Mouse (Mus musculus) embryonic facial prominence, embryonic 15.5 days (tissue): Measurements from ENCODE around the gene Borcs5. TPM values are rescaled to one million over a fixed set of nuclear protein-coding genes. Genes with fewer than 3 reads are reported as not detected.

Source experiments
- ATAC-seq: fragments of 200-750 bp; cut with Nextera tagmentation; 2 replicates; pipeline ENCODE4 v1.8.0; 2017; ENCODE audit warnings: low read depth, moderate TSS enrichment; ENCODE audit not compliant: insufficient number of reproducible peaks, low FRiP score, low TSS enrichment
- H3K27ac ChIP-seq: fragments of 300-500 bp; sonication (generic); replicated peaks from 2 replicates; pipeline ENCODE4 v1.5.1; 2015; ENCODE audit warnings: mild to moderate bottlenecking, inconsistent platforms
- H3K27me3 ChIP-seq: fragments of 300-500 bp; sonication (generic); 2 replicates; pipeline ENCODE4 v1.6.1; 2015; ENCODE audit warnings: inconsistent platforms
- H3K36me3 ChIP-seq: fragments of 300-500 bp; sonication (generic); 2 replicates; pipeline ENCODE4 v1.6.1; 2015; ENCODE audit warnings: mild to moderate bottlenecking, inconsistent platforms
- H3K4me1 ChIP-seq: fragments of 300-500 bp; sonication (generic); 2 replicates; pipeline ENCODE4 v1.6.1; 2015; ENCODE audit warnings: inconsistent platforms
- H3K4me2 ChIP-seq: fragments of 300-500 bp; sonication (generic); replicated peaks from 2 replicates; pipeline ENCODE4 v1.6.1; 2015; ENCODE audit warnings: mild to moderate bottlenecking, inconsistent platforms
- H3K4me3 ChIP-seq: fragments of 300-500 bp; sonication (generic); replicated peaks from 2 replicates; pipeline ENCODE4 v1.5.1; 2015; ENCODE audit warnings: mild to moderate bottlenecking, inconsistent platforms
- H3K9ac ChIP-seq: fragments of 300-500 bp; sonication (generic); 2 replicates; pipeline ENCODE4 v1.6.1; 2015; ENCODE audit warnings: inconsistent platforms
- H3K9me3 ChIP-seq: fragments of 300-500 bp; sonication (generic); replicated peaks from 2 replicates; pipeline ENCODE4 v1.6.1; 2016; ENCODE audit warnings: inconsistent platforms
- WGBS: fragments of 180-500 bp; shearing (Covaris S2); methylation state at CpG from one replicate; pipeline ENCODE4 v1.1.7; 2015; 5-methylcytosine and 5-hydroxymethylcytosine counted together
- polyA plus RNA-seq: library from polyadenylated mRNA; unstranded; fragments of >200 nt; fragmentation: Nextera tagmentation; extraction: Ambion mirVana; gene quantifications from 2 replicates; pipeline ENCODE4 v1.2.1, GENCODE M21; 2015

Gene Borcs5
- polyA plus RNA-seq: 21.0 and 21.8 TPM in 2 replicates

DNA sequence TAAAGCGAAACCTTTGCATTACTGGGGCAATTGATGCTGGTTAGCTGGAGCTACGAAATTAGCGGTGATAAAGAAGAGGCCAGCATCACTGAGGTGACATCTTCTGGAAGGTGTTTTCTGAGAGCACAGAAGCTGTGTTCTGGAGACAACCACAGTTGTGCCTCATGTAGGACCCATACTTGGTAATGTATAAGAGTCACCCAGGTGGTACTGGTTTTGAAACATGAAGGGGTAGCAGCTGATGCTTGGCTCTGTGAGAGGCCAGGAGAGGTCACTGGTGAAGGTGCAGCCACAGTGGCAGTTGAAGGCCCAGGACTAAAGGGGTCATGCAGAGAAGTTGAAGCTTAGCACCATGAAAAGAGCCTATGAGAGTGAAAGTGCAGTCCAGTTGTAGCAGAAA is at the start of gene Borcs5:
Borcs5 (plus strand) TSS at position 301 of the 400 bp plus-strand sequence.
- no peak within 1 kb of the TSS for H3K9ac ChIP-seq
- H3K27me3 ChIP-seq: no peaks in the 10 kb centered on the region
- H3K36me3 ChIP-seq: no peaks in the 10 kb centered on the region
- no peak for ATAC-seq
- no peak within 1 kb of the TSS for H3K4me3 ChIP-seq
- H3K27ac ChIP-seq: no peak within 1 kb of the TSS
- peaks cover 11% of the 10 kb centered on the region; the same call in 1 of the 2 replicates for H3K4me1 ChIP-seq
- no peak within 1 kb of the TSS for H3K4me2 ChIP-seq
- H3K9me3 ChIP-seq: no peaks in the 10 kb centered on the region
- 91% methylated on average over 3 of the region's 3 CpGs for WGBS

DNA sequence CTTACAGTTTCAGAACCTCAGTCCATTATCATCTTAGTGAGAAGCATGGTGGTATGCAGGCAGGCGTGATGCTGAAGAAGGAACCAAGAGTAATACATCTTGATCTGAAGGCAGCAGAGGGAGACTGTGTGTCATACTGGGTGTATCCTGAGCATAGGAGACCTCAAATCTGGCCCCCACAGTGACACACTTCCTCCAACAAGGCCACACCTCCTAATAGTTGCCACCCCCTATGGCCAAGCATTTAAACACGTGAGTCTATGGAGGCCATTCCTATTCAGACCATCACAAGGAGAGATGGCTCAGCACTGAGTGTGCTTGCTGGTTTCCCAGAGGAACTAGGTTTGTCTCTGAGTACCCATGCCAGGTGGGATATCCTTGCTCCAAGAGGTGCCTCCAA is 47.7 kb upstream of the Borcs5 start:
- WGBS: 86% methylated on average over 2 of the region's 2 CpGs
- no peak for ATAC-seq
- H3K27ac ChIP-seq: no peak overlapping the region

DNA sequence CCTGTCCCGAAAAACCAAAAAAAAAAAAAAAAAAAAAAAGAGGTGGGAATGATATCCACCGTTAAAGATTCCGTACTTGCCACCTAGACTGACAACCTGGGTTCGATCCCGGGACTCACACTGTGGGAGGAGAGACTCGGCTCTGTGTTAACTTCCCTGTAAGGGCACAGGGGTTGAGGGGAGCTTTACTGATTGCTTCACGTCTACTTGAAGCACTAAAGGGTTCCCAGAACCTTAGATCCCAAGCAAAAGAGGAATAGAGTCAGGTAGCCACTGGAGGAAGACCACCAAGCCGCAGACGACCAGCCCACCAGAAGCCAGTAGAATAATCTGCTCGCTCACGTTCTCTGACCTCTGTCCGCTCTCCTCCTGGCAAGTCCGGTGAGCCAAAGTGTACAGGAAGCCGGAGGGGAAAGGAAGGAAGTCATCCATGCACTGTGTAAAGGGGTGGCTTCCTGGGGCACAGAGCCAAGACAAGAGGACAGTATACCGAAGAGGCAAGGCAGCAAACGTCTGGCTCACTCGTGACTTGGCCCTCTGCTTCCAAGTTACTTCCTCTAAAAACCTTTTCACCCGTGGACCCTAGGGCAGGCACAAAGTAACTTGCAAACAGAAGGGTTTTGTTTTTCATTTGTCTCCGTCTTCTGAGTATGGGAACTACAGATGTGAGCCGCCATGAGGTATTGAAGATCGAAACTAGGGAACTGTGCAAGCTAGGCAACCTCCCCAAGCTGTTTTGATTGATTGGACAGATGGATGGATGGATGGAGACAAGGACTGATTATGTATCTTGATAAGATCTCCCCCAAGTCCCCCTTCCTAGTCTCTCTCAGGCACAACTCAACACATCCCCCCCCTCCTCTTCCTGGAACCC is 44.5 kb upstream of the Borcs5 start:
- WGBS: 70% methylated on average over 21 of the region's 21 CpGs
- no peak for ATAC-seq
- no peak overlapping the region for H3K4me2 ChIP-seq

More for the DNA sequence above, 47.7 kb upstream of the Borcs5 start:
- H3K9me3 ChIP-seq: no peaks in the 10 kb centered on the region
- no peak overlapping the region for H3K9ac ChIP-seq
- H3K4me2 ChIP-seq: no peak overlapping the region
- H3K4me3 ChIP-seq: no peak overlapping the region
- no peaks in the 10 kb centered on the region for H3K4me1 ChIP-seq
- no peaks in the 10 kb centered on the region for H3K27me3 ChIP-seq
- H3K36me3 ChIP-seq: no peaks in the 10 kb centered on the region

DNA sequence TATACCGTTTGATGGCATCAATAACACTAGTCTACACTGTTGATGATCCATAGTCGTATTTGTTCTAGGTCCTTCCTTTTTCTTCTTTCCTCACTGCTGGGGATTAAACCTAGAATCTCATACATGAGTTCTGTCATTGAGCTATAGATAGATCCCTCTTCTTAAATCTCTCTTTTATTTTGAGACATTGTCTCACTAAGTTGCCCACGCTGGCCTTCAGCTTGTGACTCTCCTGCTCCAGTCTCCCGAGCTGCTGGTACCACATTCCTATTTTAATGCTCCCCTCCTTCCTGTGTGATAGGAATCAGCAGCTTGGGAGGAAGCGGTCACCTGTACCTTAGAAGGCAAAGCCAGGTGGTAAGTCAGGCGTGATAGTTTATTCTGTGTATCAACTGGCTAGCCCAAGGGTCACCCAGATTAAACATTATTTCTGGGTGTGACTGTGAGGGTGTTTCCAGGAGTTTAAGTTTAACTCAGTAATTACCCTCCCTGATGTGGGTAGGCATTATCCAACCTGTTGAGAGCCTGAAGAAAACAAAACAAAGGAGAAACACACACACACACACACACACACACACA is 41.6 kb upstream of the Borcs5 start:
- ATAC-seq: no peak
- Histone ChIP-seq H3K9ac (no peak overlapping the region), H3K9me3 (no peaks in the 10 kb centered on the region), H3K27ac (no peak overlapping the region), H3K4me2 (no peak overlapping the region), H3K27me3 (no peaks in the 10 kb centered on the region), H3K4me3 (no peak overlapping the region), H3K4me1 (peaks cover 7% of the 10 kb centered on the region; the same call in 1 of the 2 replicates), H3K36me3 (no peaks in the 10 kb centered on the region)
- WGBS: 91% methylated on average over 6 of the region's 6 CpGs

More for the DNA sequence above, 44.5 kb upstream of the Borcs5 start:
- Histone ChIP-seq H3K9ac (no peak overlapping the region), H3K4me3 (no peak overlapping the region), H3K4me1 (no peaks in the 10 kb centered on the region), H3K9me3 (no peaks in the 10 kb centered on the region), H3K27me3 (no peaks in the 10 kb centered on the region), H3K27ac (no peak overlapping the region), H3K36me3 (no peaks in the 10 kb centered on the region)

DNA sequence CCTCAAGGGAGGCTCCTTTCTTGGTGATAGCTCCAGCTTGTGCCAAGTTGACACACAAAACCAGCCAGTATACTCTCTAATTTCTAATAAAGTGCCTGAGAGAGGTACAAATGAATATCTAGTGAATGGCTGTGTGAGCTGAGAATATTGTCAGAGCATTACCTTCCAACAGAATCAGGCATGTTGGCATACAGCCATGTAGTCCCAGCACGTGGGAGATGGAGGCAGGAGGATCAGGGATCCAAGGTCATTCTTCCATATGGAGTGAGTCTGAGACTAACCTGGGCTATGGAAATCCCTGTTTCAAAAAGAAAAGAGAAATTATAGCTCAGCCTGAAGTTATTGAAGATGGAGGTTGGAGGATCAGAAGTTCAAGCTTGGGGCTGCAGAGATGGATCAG is 40.1 kb upstream of the Borcs5 start:
- 46% methylated on average over 1 of the region's 1 CpGs for whole genome bisulfite sequencing
- no peaks in the 10 kb centered on the region for H3K36me3 ChIP-seq

DNA sequence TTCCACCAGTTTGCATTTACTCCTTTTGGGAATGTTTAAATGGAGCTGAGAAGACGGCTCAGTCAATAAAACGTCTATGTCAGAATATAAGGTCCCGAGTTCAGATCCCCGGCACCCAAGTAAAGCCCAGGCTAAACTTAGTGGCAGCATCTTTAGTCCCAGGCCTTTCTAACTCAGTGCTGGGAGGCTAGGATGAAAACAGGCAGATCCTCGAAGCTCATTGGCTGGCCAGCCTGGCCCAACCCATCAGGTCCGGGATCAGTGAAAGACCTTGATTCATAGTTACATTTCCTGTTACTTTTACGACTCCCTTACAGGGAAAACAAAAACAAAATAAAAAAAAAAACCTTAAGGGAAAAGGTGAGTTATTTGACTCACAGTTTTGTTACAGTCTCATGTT is 38.2 kb upstream of the Borcs5 start:
- Histone ChIP-seq H3K4me2 (no peak overlapping the region), H3K36me3 (no peaks in the 10 kb centered on the region), H3K9me3 (no peaks in the 10 kb centered on the region), H3K9ac (no peak overlapping the region), H3K27me3 (no peaks in the 10 kb centered on the region), H3K4me3 (no peak overlapping the region), H3K4me1 (peaks cover 12% of the 10 kb centered on the region), H3K27ac (peak overlapping the region; percentile 81)
- no peak for ATAC-seq
- WGBS: 62% methylated on average over 7 of the region's 7 CpGs

More for the DNA sequence above, 40.1 kb upstream of the Borcs5 start:
- H3K27ac ChIP-seq: no peak overlapping the region
- H3K4me3 ChIP-seq: no peak overlapping the region
- H3K27me3 ChIP-seq: no peaks in the 10 kb centered on the region
- H3K4me1 ChIP-seq: peaks cover 10% of the 10 kb centered on the region; the same call in 1 of the 2 replicates
- H3K9ac ChIP-seq: no peak overlapping the region
- H3K4me2 ChIP-seq: no peak overlapping the region
- no peaks in the 10 kb centered on the region for H3K9me3 ChIP-seq
- no peak for ATAC-seq

DNA sequence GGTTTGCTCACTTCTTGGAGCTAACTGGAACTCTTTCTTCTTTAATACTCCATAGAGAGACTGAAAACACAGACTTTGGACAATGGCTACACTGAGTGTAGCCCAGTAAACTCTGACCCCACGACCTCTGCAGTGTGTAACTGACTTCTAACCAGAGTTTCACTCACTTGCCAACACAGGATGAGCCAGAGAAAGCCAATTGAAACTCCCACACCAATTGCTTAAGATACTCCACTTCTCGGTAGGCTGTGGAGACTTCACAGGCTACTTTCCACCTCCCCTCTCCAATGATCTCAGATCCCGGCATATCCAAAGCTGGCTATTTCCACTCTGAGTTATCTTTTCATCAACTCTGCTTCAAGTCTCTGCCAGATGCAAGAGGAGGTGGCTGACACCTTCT is 37.5 kb upstream of the Borcs5 start:
- H3K4me3 ChIP-seq: no peak overlapping the region
- 38% methylated on average over 3 of the region's 3 CpGs for WGBS
- no peaks in the 10 kb centered on the region for H3K9me3 ChIP-seq
- no peak overlapping the region for H3K9ac ChIP-seq
- H3K36me3 ChIP-seq: no peaks in the 10 kb centered on the region
- peaks cover 18% of the 10 kb centered on the region for H3K4me1 ChIP-seq
- no peak overlapping the region for H3K4me2 ChIP-seq
- H3K27ac ChIP-seq: peak overlapping the region; percentile 81
- no peaks in the 10 kb centered on the region for H3K27me3 ChIP-seq
- ATAC-seq: no peak

DNA sequence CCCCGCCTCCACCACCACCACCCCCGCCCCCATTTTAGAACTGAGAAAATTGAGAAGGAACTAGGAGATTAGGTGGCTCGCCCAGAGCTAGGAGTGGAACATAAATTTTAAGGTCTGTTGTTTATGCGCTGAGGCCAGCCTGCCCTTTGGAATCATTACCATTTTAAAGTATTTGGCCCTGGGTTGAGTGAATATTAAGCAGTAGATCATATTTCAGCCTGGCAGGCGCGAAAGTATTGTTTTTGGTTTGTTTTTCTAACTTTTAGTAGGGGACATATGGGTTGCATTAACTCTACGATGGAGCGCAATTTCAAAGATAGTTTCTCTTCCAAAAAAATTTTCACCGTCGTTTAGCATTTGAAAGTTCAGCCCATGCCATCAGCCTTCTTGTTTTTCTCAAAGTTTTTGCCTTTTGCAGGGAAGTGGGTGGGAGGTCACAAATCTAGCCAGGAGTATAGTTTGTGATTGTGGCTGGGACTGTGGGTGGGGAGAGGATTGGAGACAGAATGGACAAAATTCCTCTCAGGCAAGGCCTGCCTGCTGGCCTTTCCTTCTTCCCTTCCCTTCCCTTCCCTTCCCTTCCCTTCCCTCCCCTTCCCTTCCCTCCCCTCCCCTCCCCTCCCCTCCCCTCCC is 36.8 kb upstream of the Borcs5 start:
- WGBS: 12% methylated on average over 10 of the region's 10 CpGs
- H3K4me2 ChIP-seq: 0 out of 2 replicates have a peak overlapping the region, but pooled peaks have one; percentile 3
- peak; percentile 74 for ATAC-seq
- peaks cover 21% of the 10 kb centered on the region for H3K4me1 ChIP-seq
- no peaks in the 10 kb centered on the region for H3K36me3 ChIP-seq
- peak overlapping the region; percentile 80 for H3K27ac ChIP-seq
- no peaks in the 10 kb centered on the region for H3K27me3 ChIP-seq
- no peak overlapping the region for H3K4me3 ChIP-seq
- no peaks in the 10 kb centered on the region for H3K9me3 ChIP-seq
- no peak overlapping the region for H3K9ac ChIP-seq

DNA sequence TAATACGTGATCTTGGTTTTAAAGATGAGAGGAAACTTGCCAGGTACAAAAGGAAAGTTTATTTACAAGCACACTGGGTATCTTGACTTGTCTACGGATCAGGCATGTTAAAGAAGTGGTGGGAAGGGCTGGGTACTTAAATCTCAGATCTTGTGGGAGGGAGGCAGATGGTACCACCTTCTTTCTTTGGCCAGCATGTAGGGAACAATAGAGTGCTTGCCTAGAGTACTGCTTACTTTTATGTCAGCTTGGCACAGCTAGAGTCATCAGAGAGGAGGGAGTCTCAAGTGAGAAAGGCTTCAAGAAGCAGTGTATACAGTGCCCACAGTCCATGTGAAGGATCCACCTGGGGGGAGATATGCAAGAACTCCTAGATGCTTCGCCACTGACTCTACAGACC is 34.1 kb upstream of the Borcs5 start:
- Histone ChIP-seq H3K27ac (no peak overlapping the region), H3K9ac (no peak overlapping the region), H3K27me3 (no peaks in the 10 kb centered on the region), H3K9me3 (no peaks in the 10 kb centered on the region), H3K4me3 (no peak overlapping the region), H3K36me3 (no peaks in the 10 kb centered on the region), H3K4me2 (no peak overlapping the region), H3K4me1 (peaks cover 21% of the 10 kb centered on the region)
- no peak for ATAC-seq
- WGBS: 85% methylated on average over 3 of the region's 3 CpGs

DNA sequence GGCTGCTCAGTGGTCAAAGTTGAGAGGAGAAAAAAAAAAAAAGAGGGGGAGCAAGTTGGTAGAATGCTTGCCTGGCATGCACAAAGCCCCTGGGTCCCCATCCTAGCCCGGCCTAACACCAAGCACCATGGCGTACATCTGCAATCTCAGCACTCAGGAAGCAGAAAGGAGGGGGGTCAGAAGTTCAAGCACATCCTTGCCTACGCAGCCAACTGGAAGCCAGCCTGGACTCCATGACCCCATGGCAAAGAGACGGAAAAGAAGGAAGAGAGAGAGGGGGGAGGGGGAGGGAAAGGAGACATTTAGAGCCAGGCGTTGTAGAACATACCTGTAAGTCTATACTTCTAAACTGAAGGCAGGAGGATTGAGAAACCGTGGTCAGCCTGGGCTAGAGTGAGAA is 32.8 kb upstream of the Borcs5 start:
- WGBS: 48% methylated on average over 6 of the region's 6 CpGs
- H3K4me1 ChIP-seq: peaks cover 19% of the 10 kb centered on the region
- no peak overlapping the region for H3K4me3 ChIP-seq
- H3K4me2 ChIP-seq: no peak overlapping the region
- peak; percentile 21; the same call in 1 of the 2 replicates for ATAC-seq
- H3K9me3 ChIP-seq: no peaks in the 10 kb centered on the region
- H3K36me3 ChIP-seq: no peaks in the 10 kb centered on the region
- H3K27me3 ChIP-seq: no peaks in the 10 kb centered on the region
- peak overlapping the region; percentile 52 for H3K27ac ChIP-seq
- H3K9ac ChIP-seq: no peak overlapping the region
